Mouse (Mus musculus) adrenal gland, postnatal 10 days (tissue): ENCODE data around the gene Hyal1. TPM values are rescaled to one million over a fixed set of nuclear protein-coding genes. Genes with fewer than 3 reads are reported as not detected.

Experiments used
- DNase-seq: peaks from one replicate; pipeline ENCODE4 v3.0.0; 2021; ENCODE audit warnings: mixed read lengths
- total RNA-seq, 2 experiments: library from RNA; stranded (reverse); gene quantifications; 2 replicates each; pipeline ENCODE4 v1.2.3; 2021

Hyal1 gene
- total RNA-seq, 2 experiments from 2014 or later: 8.9 to 9.3 TPM

DNA sequence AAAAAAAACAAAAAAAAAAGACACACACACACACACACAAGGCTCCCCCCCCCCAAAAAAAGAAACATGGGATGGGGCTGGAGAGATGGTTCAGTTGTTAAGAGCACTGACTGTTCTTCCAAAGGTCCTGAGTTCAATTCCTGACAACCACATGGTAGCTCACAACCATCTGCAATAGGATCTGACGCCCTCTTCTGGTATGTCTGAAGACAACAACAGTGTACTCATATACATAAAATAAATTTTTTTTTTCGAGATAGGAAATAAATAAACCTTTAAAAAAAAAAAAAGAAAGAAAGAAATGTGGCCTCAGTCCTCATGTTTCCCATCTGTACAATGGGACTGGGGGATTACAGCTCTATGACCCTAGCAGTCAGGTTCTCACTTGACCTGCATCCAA is 40.7 kb downstream of the Hyal1 start:
- no peak for DNase-seq

- no peak for DNase-seq
Observed at GRCm38 (mm10) chr9:107618098-107618497, 41.4 kb downstream of the Hyal1 start.

- peak; percentile 65 for DNase-seq
Observed at GRCm38 (mm10) chr9:107618778-107619545, 42.2 kb downstream of the Hyal1 start.

DNA sequence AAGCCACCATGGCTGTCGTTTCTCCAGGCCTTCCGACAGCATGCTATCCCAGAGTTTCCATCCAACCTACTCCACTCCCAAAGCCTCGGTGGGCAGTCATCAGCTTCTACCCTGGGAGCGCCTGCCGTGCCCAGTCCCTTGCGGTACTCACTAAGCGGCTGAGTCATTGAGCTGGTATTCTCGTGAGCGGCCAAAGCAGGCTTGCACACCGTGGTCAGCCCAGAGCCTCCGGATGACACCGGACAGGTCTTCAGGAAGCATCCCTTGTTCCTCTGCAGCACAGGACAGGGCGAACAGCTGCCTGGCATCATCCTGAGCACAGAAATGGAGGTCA is 42.8 kb downstream of the Hyal1 start:
- DNase-seq: no peak

GRCm38 (mm10) chr9:107620954-107621353 is 44.2 kb downstream of the Hyal1 start:
- no peak for DNase-seq

- no peak for DNase-seq
Observed at GRCm38 (mm10) chr9:107624539-107624938, 47.8 kb downstream of the Hyal1 start.

- no peak for DNase-seq
Observed at GRCm38 (mm10) chr9:107624951-107625350, 48.2 kb downstream of the Hyal1 start.

- no peak for DNase-seq
Observed at GRCm38 (mm10) chr9:107625351-107626128, 48.8 kb downstream of the Hyal1 start.

- no peak for DNase-seq
Observed at GRCm38 (mm10) chr9:107626158-107626843, 49.6 kb downstream of the Hyal1 start.

- DNase-seq: peak; percentile 89
Observed at GRCm38 (mm10) chr9:107626844-107627277, 50.1 kb downstream of the Hyal1 start.

- DNase-seq: no peak
Observed at GRCm38 (mm10) chr9:107627387-107628255, 50.9 kb downstream of the Hyal1 start.

DNA sequence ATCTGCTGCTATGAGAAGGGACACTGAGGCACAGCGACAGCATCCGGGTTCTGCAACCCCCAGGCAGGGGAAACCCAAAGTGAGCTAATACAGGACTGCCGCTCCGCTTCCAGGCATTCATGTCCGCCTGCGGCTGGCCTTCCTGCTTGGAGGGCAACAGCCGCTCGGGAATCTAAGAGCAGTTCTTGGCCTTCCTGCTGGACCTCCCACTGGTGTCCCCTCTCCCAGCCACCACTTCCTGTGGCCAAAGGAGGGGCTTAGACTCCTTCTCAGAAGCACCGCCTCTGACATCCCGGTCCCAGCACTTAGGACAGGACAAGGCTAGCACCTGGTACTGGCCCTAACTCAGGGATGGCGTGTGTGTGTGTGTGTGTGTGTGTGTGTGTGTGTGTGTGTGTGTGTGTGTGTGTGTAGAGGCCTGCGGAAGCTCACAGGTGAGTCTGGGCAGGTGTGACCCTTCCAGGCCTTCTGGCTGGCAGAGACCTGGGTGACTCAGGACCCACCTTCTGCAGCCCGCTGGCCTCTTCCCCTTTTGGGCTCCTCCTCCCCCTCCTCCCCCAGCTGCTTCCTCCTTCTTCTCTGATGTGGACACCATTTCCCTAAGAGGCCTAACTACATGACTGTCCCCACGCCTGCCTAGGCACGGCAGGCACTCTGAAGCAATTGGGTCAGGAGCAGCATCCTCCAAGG is 52.1 kb downstream of the Hyal1 start:
- DNase-seq: peak; percentile 53

- no peak for DNase-seq
Observed at GRCm38 (mm10) chr9:107629411-107629730, 52.6 kb downstream of the Hyal1 start.

DNA sequence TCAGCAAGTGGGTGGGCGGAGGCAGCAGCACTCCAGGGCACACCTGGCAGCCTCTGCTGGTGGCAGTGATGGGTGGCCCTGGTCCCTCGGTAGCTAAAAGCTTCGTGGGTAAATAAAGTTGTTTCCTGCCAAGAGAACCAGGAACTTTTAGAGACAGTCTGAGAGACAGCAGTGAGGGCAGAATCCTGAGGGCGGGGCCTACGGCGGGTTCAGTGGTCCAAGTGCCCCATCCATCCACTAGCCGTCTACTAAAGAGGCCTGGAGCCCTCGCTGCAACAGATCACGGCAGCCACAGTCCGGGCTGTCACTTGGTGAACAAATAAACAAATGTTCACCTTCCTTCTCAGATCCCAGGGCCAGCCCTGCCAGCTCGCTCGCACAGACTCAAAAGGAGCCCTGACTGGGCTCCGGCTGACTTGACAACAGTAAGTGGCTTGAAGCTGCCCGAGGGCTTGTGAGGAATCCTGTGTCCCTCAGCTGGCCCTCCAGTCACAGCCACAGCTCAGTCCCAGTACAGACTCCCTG is 53.2 kb downstream of the Hyal1 start:
- no peak for DNase-seq

DNA sequence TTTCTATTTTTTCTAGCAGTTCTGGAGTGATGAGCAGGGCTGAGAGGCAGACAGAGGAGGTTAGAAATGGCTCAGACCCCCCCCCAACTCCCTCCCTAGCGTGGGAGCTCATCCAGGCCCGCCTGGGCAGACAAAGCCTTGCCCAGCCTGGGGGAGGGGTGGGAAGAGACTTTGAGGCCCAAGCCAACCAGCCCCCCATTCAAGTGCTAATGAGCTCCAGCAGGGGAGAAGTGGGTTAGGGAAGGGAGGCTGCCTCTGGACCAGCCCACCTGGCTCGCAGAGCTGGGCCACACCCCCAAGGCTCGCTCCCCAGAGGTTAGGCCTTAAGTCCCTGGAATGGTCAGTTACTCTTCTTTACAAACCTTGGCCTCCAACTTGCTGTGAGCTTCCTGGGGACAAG is 53.8 kb downstream of the Hyal1 start:
- no peak for DNase-seq

Other genes with a start within 250 kb of the Hyal1 start
- 10 to 100 TPM; 24.1 to 33.5 TPM for gene Hemk1, start 238.6 kb upstream of the Hyal1 start, total RNA-seq
- 10 to 100 TPM in 1 of 2 experiments, 1 to 10 TPM in 1; 4.0 to 10.9 TPM for gene 6430571L13Rik, start 236.3 kb upstream of the Hyal1 start, total RNA-seq
- gene Cacna2d2, start 177.3 kb upstream of the Hyal1 start, total RNA-seq: 1 to 10 TPM; 4.1 to 4.7 TPM
- gene Tmem115, start 43.0 kb upstream of the Hyal1 start, total RNA-seq: 10 to 100 TPM; 31.4 to 37.6 TPM
- 10 to 100 TPM; 15.4 to 16.1 TPM for gene Cyb561d2, start 34.7 kb upstream of the Hyal1 start, total RNA-seq
- 10 to 100 TPM; 19.2 to 21.3 TPM for gene Nprl2, start 34.7 kb upstream of the Hyal1 start, total RNA-seq
- not detected for gene Zmynd10, start 29.6 kb upstream of the Hyal1 start, total RNA-seq
- 10 to 100 TPM; 23.6 to 27.7 TPM for gene Rassf1, start 25.4 kb upstream of the Hyal1 start, total RNA-seq
- gene Tusc2, start 13.7 kb upstream of the Hyal1 start, total RNA-seq: 10 to 100 TPM; 35.2 to 35.4 TPM
- gene Hyal2, start 9.0 kb upstream of the Hyal1 start, total RNA-seq: 10 to 100 TPM; 40.2 to 47.6 TPM
- gene Naa80, start 2.0 kb downstream of the Hyal1 start, total RNA-seq: 10 to 100 TPM; 17.7 to 20.6 TPM
- 1 to 10 TPM; 1.0 to 1.2 TPM for gene Hyal3, start 3.9 kb downstream of the Hyal1 start, total RNA-seq
- 10 to 100 TPM; 37.4 to 40.9 TPM for gene Ifrd2, start 10.7 kb downstream of the Hyal1 start, total RNA-seq
- gene Sema3b, start 32.3 kb downstream of the Hyal1 start, total RNA-seq: 10 to 100 TPM in 1 of 2 experiments, 1 to 10 TPM in 1; 9.5 to 13.2 TPM
- 100 to 1,000 TPM; 292 to 327 TPM for gene Gnai2, start 58.4 kb downstream of the Hyal1 start, total RNA-seq
- gene Slc38a3, start 92.6 kb downstream of the Hyal1 start, total RNA-seq: 10 to 100 TPM; 42.0 to 95.1 TPM
- gene Gnat1, start 102.8 kb downstream of the Hyal1 start, total RNA-seq: under 1 TPM; 0.33 to 0.42 TPM
- 10 to 100 TPM; 20.2 to 24.8 TPM for gene Sema3f, start 133.5 kb downstream of the Hyal1 start, total RNA-seq
- gene Rbm5, start 194.1 kb downstream of the Hyal1 start, total RNA-seq: 100 to 1,000 TPM in 1 of 2 experiments, 10 to 100 TPM in 1; 97.7 to 131 TPM